Mouse (Mus musculus): ENCODE results near the gene Prrc2b.

DNA sequence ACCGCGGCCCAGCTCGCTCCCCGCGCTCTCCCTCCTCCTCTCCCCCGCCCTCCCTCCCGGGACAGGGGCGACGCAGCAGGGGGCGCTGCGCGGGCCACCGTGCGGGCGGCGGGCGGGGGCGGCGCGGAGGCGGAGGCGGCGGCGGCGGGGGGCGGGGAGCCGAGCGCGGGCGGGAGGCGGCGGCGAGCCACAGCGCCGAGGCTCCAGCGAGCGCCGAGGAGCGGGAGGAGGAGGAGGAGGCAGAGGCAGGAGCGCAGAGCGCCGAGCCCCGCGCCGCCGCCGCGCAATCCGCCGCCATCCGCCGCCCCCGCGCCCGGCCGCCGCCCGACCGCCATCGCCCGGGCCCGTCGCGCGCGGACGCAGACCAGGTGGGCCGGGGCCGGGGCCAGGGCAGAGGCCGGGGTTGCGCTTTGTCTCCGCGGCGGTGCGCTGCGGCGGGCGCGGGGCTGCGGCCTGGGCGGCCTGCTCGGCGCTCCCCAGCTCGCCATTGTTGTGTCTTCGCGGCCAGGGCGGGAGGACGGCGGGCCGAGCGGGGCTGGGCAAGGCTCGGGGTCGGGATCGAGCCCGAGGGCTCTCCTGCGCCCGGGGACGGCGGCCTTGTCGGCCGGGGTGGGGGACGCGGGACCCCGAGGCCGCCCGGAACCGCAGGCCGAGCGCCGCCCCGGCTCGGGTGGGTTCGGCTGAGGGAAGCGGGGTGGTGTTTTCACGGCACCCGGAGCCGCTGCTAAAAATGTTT is at the start of gene Prrc2b:
- peak; percentile 60 for TF ChIP-seq CTCF (IDR thresholded peaks at IDR 0.05; ENCODE audit: low read depth)
- TF ChIP-seq EP300 (optimal IDR thresholded peaks at IDR 0.05), result no peak

Measured in stomach, postnatal 0 days (tissue).